Mouse (Mus musculus): Measurements from ENCODE around the gene Mcoln1.

The Mcoln1 gene

GRCm38 (mm10) chr8:3500235-3501090 lies at the start of gene Mcoln1:
TSS of gene Mcoln1 (plus strand) at chr8:3500457.
- DNase-seq (ENCODE audit: low spot score): peak; percentile 99

GRCm38 (mm10) chr8:3450670-3451069 lies 49.6 kb upstream of the Mcoln1 start:
- peak; percentile 81 for DNase-seq (ENCODE audit: low spot score)

- no peak for DNase-seq (ENCODE audit: low spot score)
These were observed 48.3 kb upstream of the Mcoln1 start for GRCm38 (mm10) chr8:3451992-3452391.

GRCm38 (mm10) chr8:3463248-3463647 lies 37.0 kb upstream of the Mcoln1 start:
- DNase-seq (ENCODE audit: low spot score): no peak

- DNase-seq (ENCODE audit: low spot score): peak; percentile 76
These were observed 35.9 kb upstream of the Mcoln1 start for GRCm38 (mm10) chr8:3464309-3464708.

GRCm38 (mm10) chr8:3467006-3467885 lies 33.0 kb upstream of the Mcoln1 start, which contains the start of gene Pex11g:
TSS of gene Pex11g (minus strand) at chr8:3467680.
- peak; percentile 100 for DNase-seq (ENCODE audit: low spot score)

- peak; percentile 31 for DNase-seq (ENCODE audit: low spot score)
These were observed 32.2 kb upstream of the Mcoln1 start for GRCm38 (mm10) chr8:3467886-3468545.

- DNase-seq (ENCODE audit: low spot score): no peak
These were observed 31.4 kb upstream of the Mcoln1 start for GRCm38 (mm10) chr8:3468838-3469237.

GRCm38 (mm10) chr8:3470562-3470961 lies 29.7 kb upstream of the Mcoln1 start, which contains the start of gene Tex45:
TSS of gene Tex45 (plus strand) at chr8:3470862.
- no peak for DNase-seq (ENCODE audit: low spot score)

GRCm38 (mm10) chr8:3475715-3476429 lies 24.4 kb upstream of the Mcoln1 start:
- no peak for DNase-seq (ENCODE audit: low spot score)

GRCm38 (mm10) chr8:3480221-3480785 lies 20.0 kb upstream of the Mcoln1 start:
- peak; percentile 77 for DNase-seq (ENCODE audit: low spot score)

GRCm38 (mm10) chr8:3481605-3482004 lies 18.7 kb upstream of the Mcoln1 start:
- peak; percentile 69 for DNase-seq (ENCODE audit: low spot score)

GRCm38 (mm10) chr8:3482240-3482740 lies 18.0 kb upstream of the Mcoln1 start:
- no peak for DNase-seq (ENCODE audit: low spot score)

- DNase-seq (ENCODE audit: low spot score): no peak
These were observed 16.7 kb upstream of the Mcoln1 start for GRCm38 (mm10) chr8:3483546-3483945.

GRCm38 (mm10) chr8:3485192-3485591 lies 15.1 kb upstream of the Mcoln1 start:
- DNase-seq (ENCODE audit: low spot score): no peak

GRCm38 (mm10) chr8:3492901-3493844 lies 7.1 kb upstream of the Mcoln1 start, which contains the start of gene Zfp358:
TSS of gene Zfp358 (plus strand) at chr8:3493138.
- DNase-seq (ENCODE audit: low spot score): peak; percentile 54

GRCm38 (mm10) chr8:3493845-3494208 lies 6.4 kb upstream of the Mcoln1 start:
- DNase-seq (ENCODE audit: low spot score): no peak

GRCm38 (mm10) chr8:3495578-3496427 lies 4.5 kb upstream of the Mcoln1 start:
- DNase-seq (ENCODE audit: low spot score): no peak

GRCm38 (mm10) chr8:3496428-3496748 lies 3.9 kb upstream of the Mcoln1 start:
- no peak for DNase-seq (ENCODE audit: low spot score)

Measured in adipocyte (in vitro differentiated cells).